Mouse (Mus musculus): ENCODE data around the gene Gm20532. TPM values are rescaled to one million over a fixed set of nuclear protein-coding genes. Genes with fewer than 3 reads are reported as not detected.

Gene Gm20532
- polyA plus RNA-seq, 1 experiment, result not detected

DNA sequence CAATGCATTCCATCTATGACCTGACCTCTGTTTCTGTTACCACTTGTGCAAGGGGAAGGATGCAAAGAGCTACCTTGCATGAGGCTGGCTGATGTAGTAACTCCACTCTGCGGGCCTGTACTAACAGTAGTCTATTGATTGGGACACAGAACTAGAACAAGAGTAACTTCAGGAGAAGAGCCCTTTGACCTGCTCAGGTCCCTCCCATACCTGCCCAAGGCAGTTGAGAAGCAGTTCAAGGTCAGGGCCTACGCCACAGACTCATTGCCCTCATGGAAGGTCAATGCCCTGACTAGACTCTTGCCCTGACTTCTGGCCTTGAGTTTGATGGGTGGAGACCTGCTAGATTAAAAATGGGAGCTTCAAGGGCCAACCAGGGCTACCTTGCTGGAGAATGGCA lies 14.2 kb downstream of the Gm20532 start:
- 48% methylated on average over 2 of the region's 2 CpGs for WGBS
- no peak overlapping the region for H3K4me3 ChIP-seq (replicated peaks; ENCODE audit: control insufficient read depth, low read depth, low read length)
- H3K4me1 ChIP-seq (ENCODE audit: control insufficient read depth, insufficient read depth, low read length), result peaks cover 7% of the 10 kb centered on the region
- TF ChIP-seq CTCF (IDR thresholded peaks at IDR 0.05; ENCODE audit: control insufficient read depth, insufficient read depth, low read length) (no peak), POLR2A (IDR thresholded peaks at IDR 0.05; ENCODE audit: borderline replicate concordance, control insufficient read depth, low read depth, low read length) (no peak)
- H3K27ac ChIP-seq (ENCODE audit: control insufficient read depth, insufficient read depth, low read depth, low read length, poor library complexity), result peak overlapping the region; percentile 80

DNA sequence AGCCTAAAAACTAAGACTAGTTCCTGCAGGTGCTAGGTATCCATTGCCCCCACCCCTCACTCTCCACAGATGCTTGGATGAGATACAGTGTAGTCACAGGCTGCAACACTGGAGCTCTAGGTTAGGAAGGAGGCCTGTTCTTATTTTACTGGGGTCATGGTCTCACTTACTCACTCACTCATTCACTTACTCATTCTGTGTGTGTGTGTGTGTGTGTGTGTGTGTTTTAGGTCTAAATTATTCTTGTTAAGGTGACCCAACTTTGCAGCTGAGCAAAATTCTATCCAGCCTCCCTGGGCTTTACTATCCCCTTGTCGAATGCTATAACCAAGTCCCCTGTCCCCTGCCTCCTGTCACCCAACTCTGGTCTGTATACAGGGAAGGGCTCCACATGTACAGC lies 15.2 kb downstream of the Gm20532 start:
- no peak for TF ChIP-seq CTCF (IDR thresholded peaks at IDR 0.05; ENCODE audit: control insufficient read depth, insufficient read depth, low read length)
- WGBS, result 41% methylated on average over 1 of the region's 1 CpGs
- peak overlapping the region; percentile 31; the same call in 1 of the 2 replicates for H3K27ac ChIP-seq (ENCODE audit: control insufficient read depth, insufficient read depth, low read depth, low read length, poor library complexity)
- peaks cover 8% of the 10 kb centered on the region for H3K4me1 ChIP-seq (ENCODE audit: control insufficient read depth, insufficient read depth, low read length)
- H3K4me3 ChIP-seq (replicated peaks; ENCODE audit: control insufficient read depth, low read depth, low read length), result peak overlapping the region; percentile 31

GRCm38 (mm10) chr2:26602631-26603030 lies 16.2 kb downstream of the Gm20532 start:
- Histone ChIP-seq H3K27ac (ENCODE audit: control insufficient read depth, insufficient read depth, low read depth, low read length, poor library complexity) (peak overlapping the region; percentile 100), H3K4me3 (replicated peaks; ENCODE audit: control insufficient read depth, low read depth, low read length) (peak overlapping the region; percentile 93), H3K4me1 (ENCODE audit: control insufficient read depth, insufficient read depth, low read length) (peaks cover 6% of the 10 kb centered on the region)
- 54% methylated on average over 5 of the region's 5 CpGs for WGBS
- TF ChIP-seq CTCF (IDR thresholded peaks at IDR 0.05; ENCODE audit: control insufficient read depth, insufficient read depth, low read length), result no peak
- no peak for TF ChIP-seq POLR2A (IDR thresholded peaks at IDR 0.05; ENCODE audit: borderline replicate concordance, control insufficient read depth, low read depth, low read length)

DNA sequence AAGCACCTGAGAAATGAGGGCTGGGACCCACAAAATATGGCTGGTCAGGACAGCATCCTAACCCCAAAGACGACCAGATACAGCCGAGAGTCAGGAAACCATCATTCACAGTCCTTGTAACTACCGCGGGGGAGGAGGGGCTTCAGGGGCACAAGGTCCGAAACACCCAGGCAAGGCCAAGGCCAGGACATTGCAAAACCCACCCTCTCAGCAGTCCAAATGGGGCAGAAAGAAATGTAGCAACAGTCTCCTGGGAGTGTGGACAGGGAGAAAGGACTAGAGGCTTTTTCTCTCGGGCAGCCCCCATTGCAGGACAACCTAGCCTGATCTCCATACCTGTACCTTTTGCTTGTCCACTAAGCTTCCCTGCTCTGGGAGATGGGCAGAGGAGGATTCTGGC lies 16.7 kb downstream of the Gm20532 start:
- Histone ChIP-seq H3K4me3 (replicated peaks; ENCODE audit: control insufficient read depth, low read depth, low read length) (peak overlapping the region; percentile 93), H3K27ac (ENCODE audit: control insufficient read depth, insufficient read depth, low read depth, low read length, poor library complexity) (peak overlapping the region; percentile 100), H3K4me1 (ENCODE audit: control insufficient read depth, insufficient read depth, low read length) (peaks cover 8% of the 10 kb centered on the region)
- TF ChIP-seq POLR2A (IDR thresholded peaks at IDR 0.05; ENCODE audit: borderline replicate concordance, control insufficient read depth, low read depth, low read length), result no peak
- no peak for TF ChIP-seq CTCF (IDR thresholded peaks at IDR 0.05; ENCODE audit: control insufficient read depth, insufficient read depth, low read length)
- WGBS, result 5% methylated on average over 6 of the region's 6 CpGs

- Histone ChIP-seq H3K4me1 (ENCODE audit: control insufficient read depth, insufficient read depth, low read length) (peaks cover 8% of the 10 kb centered on the region), H3K27ac (ENCODE audit: control insufficient read depth, insufficient read depth, low read depth, low read length, poor library complexity) (peak within 1 kb of the TSS; percentile 100), H3K4me3 (replicated peaks; ENCODE audit: control insufficient read depth, low read depth, low read length) (peak within 1 kb of the TSS; percentile 93)
- TF ChIP-seq POLR2A (IDR thresholded peaks at IDR 0.05; ENCODE audit: borderline replicate concordance, control insufficient read depth, low read depth, low read length), result peak; percentile 71
- TF ChIP-seq CTCF (IDR thresholded peaks at IDR 0.05; ENCODE audit: control insufficient read depth, insufficient read depth, low read length), result peak; percentile 35; the same call in 1 of the 2 replicates
- WGBS, result 1% methylated on average over 98 of the region's 103 CpGs
These were observed 17.6 kb downstream of the Gm20532 start, which contains the start of gene Agpat2 for GRCm38 (mm10) chr2:26603720-26604671. Gene Agpat2, minus strand, starts transcription at chr2:26604417.

- Histone ChIP-seq H3K27ac (ENCODE audit: control insufficient read depth, insufficient read depth, low read depth, low read length, poor library complexity) (no peak overlapping the region), H3K4me1 (ENCODE audit: control insufficient read depth, insufficient read depth, low read length) (peaks cover 5% of the 10 kb centered on the region; the same call in 1 of the 2 replicates), H3K4me3 (replicated peaks; ENCODE audit: control insufficient read depth, low read depth, low read length) (no peak overlapping the region)
- TF ChIP-seq POLR2A (IDR thresholded peaks at IDR 0.05; ENCODE audit: borderline replicate concordance, control insufficient read depth, low read depth, low read length) (no peak), CTCF (IDR thresholded peaks at IDR 0.05; ENCODE audit: control insufficient read depth, insufficient read depth, low read length) (no peak)
- 64% methylated on average over 8 of the region's 8 CpGs for WGBS
These were observed 18.9 kb downstream of the Gm20532 start for GRCm38 (mm10) chr2:26605331-26605730.

- TF ChIP-seq CTCF (IDR thresholded peaks at IDR 0.05; ENCODE audit: control insufficient read depth, insufficient read depth, low read length) (no peak), POLR2A (IDR thresholded peaks at IDR 0.05; ENCODE audit: borderline replicate concordance, control insufficient read depth, low read depth, low read length) (no peak)
- 22% methylated on average over 3 of the region's 3 CpGs for WGBS
- peaks cover 5% of the 10 kb centered on the region; the same call in 1 of the 2 replicates for H3K4me1 ChIP-seq (ENCODE audit: control insufficient read depth, insufficient read depth, low read length)
- peak overlapping the region; percentile 94 for H3K27ac ChIP-seq (ENCODE audit: control insufficient read depth, insufficient read depth, low read depth, low read length, poor library complexity)
- no peak overlapping the region for H3K4me3 ChIP-seq (replicated peaks; ENCODE audit: control insufficient read depth, low read depth, low read length)
These were observed 20.1 kb downstream of the Gm20532 start for GRCm38 (mm10) chr2:26606579-26606978.

GRCm38 (mm10) chr2:26607056-26607910 lies 20.8 kb downstream of the Gm20532 start:
- 27% methylated on average over 6 of the region's 6 CpGs for WGBS
- Histone ChIP-seq H3K4me3 (replicated peaks; ENCODE audit: control insufficient read depth, low read depth, low read length) (no peak overlapping the region), H3K4me1 (ENCODE audit: control insufficient read depth, insufficient read depth, low read length) (peaks cover 5% of the 10 kb centered on the region; the same call in 1 of the 2 replicates), H3K27ac (ENCODE audit: control insufficient read depth, insufficient read depth, low read depth, low read length, poor library complexity) (peak overlapping the region; percentile 94)
- TF ChIP-seq POLR2A (IDR thresholded peaks at IDR 0.05; ENCODE audit: borderline replicate concordance, control insufficient read depth, low read depth, low read length) (no peak), CTCF (IDR thresholded peaks at IDR 0.05; ENCODE audit: control insufficient read depth, insufficient read depth, low read length) (no peak)
